Mouse (Mus musculus): ENCODE data around the gene Nbea. TPM values are rescaled to one million over a fixed set of nuclear protein-coding genes. Genes with fewer than 3 reads are reported as not detected.

Gene Nbea
- polyA plus RNA-seq, 1 experiment from 2014 or later: 6.0 TPM

GRCm38 (mm10) chr3:55730142-55730541 is 453.4 kb downstream of the Nbea start:
- no peak for ATAC-seq (ENCODE audit: borderline replicate concordance, extremely low read depth, low FRiP score, low TSS enrichment)
- Histone ChIP-seq H3K9me3 (no peaks in the 10 kb centered on the region), H3K9ac (no peak overlapping the region), H3K27me3 (no peaks in the 10 kb centered on the region), H3K4me3 (no peak overlapping the region), H3K4me2 (no peak overlapping the region), H3K36me3 (no peaks in the 10 kb centered on the region), H3K27ac (no peak overlapping the region), H3K4me1 (no peaks in the 10 kb centered on the region)
- WGBS: 40% methylated on average over 8 of the region's 8 CpGs

GRCm38 (mm10) chr3:55714260-55714659 is 469.2 kb downstream of the Nbea start:
- H3K4me2 ChIP-seq: no peak overlapping the region
- no peak overlapping the region for H3K9ac ChIP-seq
- WGBS: 88% methylated on average over 6 of the region's 6 CpGs
- H3K27me3 ChIP-seq: no peaks in the 10 kb centered on the region
- H3K36me3 ChIP-seq: no peaks in the 10 kb centered on the region
- no peak for ATAC-seq (ENCODE audit: borderline replicate concordance, extremely low read depth, low FRiP score, low TSS enrichment)
- no peak overlapping the region for H3K27ac ChIP-seq
- H3K4me3 ChIP-seq: no peak overlapping the region
- H3K4me1 ChIP-seq: no peaks in the 10 kb centered on the region
- H3K9me3 ChIP-seq: no peaks in the 10 kb centered on the region

- no peak overlapping the region for H3K9ac ChIP-seq
- 86% methylated on average over 3 of the region's 3 CpGs for WGBS
- ATAC-seq (ENCODE audit: borderline replicate concordance, extremely low read depth, low FRiP score, low TSS enrichment): no peak
These were observed 469.6 kb downstream of the Nbea start for GRCm38 (mm10) chr3:55713856-55714255.

GRCm38 (mm10) chr3:55710300-55710699 is 473.2 kb downstream of the Nbea start:
- no peak for ATAC-seq (ENCODE audit: borderline replicate concordance, extremely low read depth, low FRiP score, low TSS enrichment)
- Histone ChIP-seq H3K9ac (no peak overlapping the region), H3K27ac (no peak overlapping the region), H3K36me3 (no peaks in the 10 kb centered on the region), H3K4me2 (no peak overlapping the region), H3K9me3 (no peaks in the 10 kb centered on the region), H3K4me3 (no peak overlapping the region), H3K27me3 (no peaks in the 10 kb centered on the region), H3K4me1 (no peaks in the 10 kb centered on the region)
- 82% methylated on average over 4 of the region's 4 CpGs for WGBS

More at GRCm38 (mm10) chr3:55713856-55714255, 469.6 kb downstream of the Nbea start:
- Histone ChIP-seq H3K9me3 (no peaks in the 10 kb centered on the region), H3K4me3 (no peak overlapping the region), H3K27ac (no peak overlapping the region), H3K4me2 (no peak overlapping the region), H3K27me3 (no peaks in the 10 kb centered on the region), H3K36me3 (no peaks in the 10 kb centered on the region), H3K4me1 (no peaks in the 10 kb centered on the region)

GRCm38 (mm10) chr3:55701632-55702031 is 481.9 kb downstream of the Nbea start:
- Histone ChIP-seq H3K9me3 (no peaks in the 10 kb centered on the region), H3K27me3 (no peaks in the 10 kb centered on the region), H3K4me3 (no peak overlapping the region), H3K27ac (no peak overlapping the region), H3K4me2 (no peak overlapping the region), H3K9ac (no peak overlapping the region), H3K36me3 (no peaks in the 10 kb centered on the region), H3K4me1 (no peaks in the 10 kb centered on the region)
- 60% methylated on average over 6 of the region's 6 CpGs for WGBS
- ATAC-seq (ENCODE audit: borderline replicate concordance, extremely low read depth, low FRiP score, low TSS enrichment): no peak

GRCm38 (mm10) chr3:55697174-55697573 is 486.3 kb downstream of the Nbea start:
- Histone ChIP-seq H3K36me3 (no peaks in the 10 kb centered on the region), H3K4me3 (no peak overlapping the region), H3K4me1 (no peaks in the 10 kb centered on the region), H3K9ac (no peak overlapping the region), H3K27ac (no peak overlapping the region), H3K4me2 (no peak overlapping the region), H3K9me3 (no peaks in the 10 kb centered on the region), H3K27me3 (no peaks in the 10 kb centered on the region)
- no peak for ATAC-seq (ENCODE audit: borderline replicate concordance, extremely low read depth, low FRiP score, low TSS enrichment)
- 83% methylated on average over 2 of the region's 2 CpGs for WGBS

- Histone ChIP-seq H3K4me3 (no peak overlapping the region), H3K9ac (no peak overlapping the region), H3K4me1 (no peaks in the 10 kb centered on the region), H3K27ac (no peak overlapping the region), H3K9me3 (no peaks in the 10 kb centered on the region), H3K27me3 (no peaks in the 10 kb centered on the region), H3K36me3 (no peaks in the 10 kb centered on the region), H3K4me2 (no peak overlapping the region)
- no peak for ATAC-seq (ENCODE audit: borderline replicate concordance, extremely low read depth, low FRiP score, low TSS enrichment)
- 37% methylated on average over 4 of the region's 4 CpGs for WGBS
These were observed 490.4 kb downstream of the Nbea start for GRCm38 (mm10) chr3:55693073-55693472.

GRCm38 (mm10) chr3:55688098-55688497 is 495.4 kb downstream of the Nbea start:
- no peak overlapping the region for H3K4me3 ChIP-seq
- H3K27ac ChIP-seq: no peak overlapping the region
- H3K4me1 ChIP-seq: no peaks in the 10 kb centered on the region
- H3K36me3 ChIP-seq: no peaks in the 10 kb centered on the region
- no peaks in the 10 kb centered on the region for H3K27me3 ChIP-seq
- 18% methylated on average over 1 of the region's 1 CpGs for WGBS
- no peak overlapping the region for H3K4me2 ChIP-seq
- no peak; the same call in 1 of the 2 replicates for ATAC-seq (ENCODE audit: borderline replicate concordance, extremely low read depth, low FRiP score, low TSS enrichment)
- no peak overlapping the region for H3K9ac ChIP-seq
- H3K9me3 ChIP-seq: no peaks in the 10 kb centered on the region

- no peaks in the 10 kb centered on the region for H3K36me3 ChIP-seq
- H3K27ac ChIP-seq: no peak overlapping the region
- no peak overlapping the region for H3K9ac ChIP-seq
- H3K4me1 ChIP-seq: no peaks in the 10 kb centered on the region
- ATAC-seq (ENCODE audit: borderline replicate concordance, extremely low read depth, low FRiP score, low TSS enrichment): no peak
- no peaks in the 10 kb centered on the region for H3K9me3 ChIP-seq
- no peak overlapping the region for H3K4me2 ChIP-seq
- H3K4me3 ChIP-seq: no peak overlapping the region
- H3K27me3 ChIP-seq: no peaks in the 10 kb centered on the region
- WGBS: 57% methylated on average over 6 of the region's 6 CpGs
These were observed 496.5 kb downstream of the Nbea start for GRCm38 (mm10) chr3:55686993-55687392.

GRCm38 (mm10) chr3:55685627-55686026 is 497.9 kb downstream of the Nbea start:
- no peak overlapping the region for H3K4me3 ChIP-seq
- no peaks in the 10 kb centered on the region for H3K9me3 ChIP-seq
- 58% methylated on average over 6 of the region's 6 CpGs for WGBS
- no peak overlapping the region for H3K27ac ChIP-seq
- no peak for ATAC-seq (ENCODE audit: borderline replicate concordance, extremely low read depth, low FRiP score, low TSS enrichment)
- H3K9ac ChIP-seq: no peak overlapping the region
- no peak overlapping the region for H3K4me2 ChIP-seq
- H3K27me3 ChIP-seq: no peaks in the 10 kb centered on the region
- no peaks in the 10 kb centered on the region for H3K36me3 ChIP-seq
- no peaks in the 10 kb centered on the region for H3K4me1 ChIP-seq

GRCm38 (mm10) chr3:55684892-55685291 is 498.6 kb downstream of the Nbea start:
- Histone ChIP-seq H3K27ac (no peak overlapping the region), H3K4me3 (no peak overlapping the region), H3K36me3 (no peaks in the 10 kb centered on the region), H3K27me3 (no peaks in the 10 kb centered on the region), H3K9me3 (no peaks in the 10 kb centered on the region), H3K4me2 (no peak overlapping the region), H3K4me1 (no peaks in the 10 kb centered on the region), H3K9ac (no peak overlapping the region)
- no peak for ATAC-seq (ENCODE audit: borderline replicate concordance, extremely low read depth, low FRiP score, low TSS enrichment)
- 51% methylated on average over 4 of the region's 4 CpGs for WGBS

GRCm38 (mm10) chr3:55677691-55678090 is 505.8 kb downstream of the Nbea start:
- Histone ChIP-seq H3K4me2 (no peak overlapping the region), H3K36me3 (no peaks in the 10 kb centered on the region), H3K27me3 (no peaks in the 10 kb centered on the region), H3K27ac (no peak overlapping the region), H3K4me3 (no peak overlapping the region), H3K9ac (no peak overlapping the region), H3K9me3 (no peaks in the 10 kb centered on the region), H3K4me1 (no peaks in the 10 kb centered on the region)
- 42% methylated on average over 2 of the region's 2 CpGs for WGBS
- ATAC-seq (ENCODE audit: borderline replicate concordance, extremely low read depth, low FRiP score, low TSS enrichment): no peak

- no peaks in the 10 kb centered on the region for H3K9me3 ChIP-seq
- H3K9ac ChIP-seq: no peak overlapping the region
- WGBS: 77% methylated on average over 7 of the region's 7 CpGs
- no peaks in the 10 kb centered on the region for H3K27me3 ChIP-seq
- H3K27ac ChIP-seq: no peak overlapping the region
- no peak for ATAC-seq (ENCODE audit: borderline replicate concordance, extremely low read depth, low FRiP score, low TSS enrichment)
- no peak overlapping the region for H3K4me3 ChIP-seq
- no peak overlapping the region for H3K4me2 ChIP-seq
- H3K36me3 ChIP-seq: no peaks in the 10 kb centered on the region
- peaks cover 3% of the 10 kb centered on the region; the same call in 1 of the 2 replicates for H3K4me1 ChIP-seq
These were observed 509.3 kb downstream of the Nbea start for GRCm38 (mm10) chr3:55674185-55674584.
